Mouse (Mus musculus) c-Kit-positive CD71-positive TER-119-positive erythroid progenitor cells, embryonic 14.5 days (primary cell): ENCODE data around the gene Pfkfb3.
A peak's percentile ranks its signal among the peaks of the same experiment; 100 is the strongest.

Source experiments
- DNase-seq: peaks from one replicate; pipeline ENCODE4 v3.0.0-alpha.2; 2013; ENCODE audit warnings: low spot score

The Pfkfb3 gene

GRCm38 (mm10) chr2:11501301-11502254 lies 52.3 kb downstream of the Pfkfb3 start:
- DNase-seq: peak; percentile 45

DNA sequence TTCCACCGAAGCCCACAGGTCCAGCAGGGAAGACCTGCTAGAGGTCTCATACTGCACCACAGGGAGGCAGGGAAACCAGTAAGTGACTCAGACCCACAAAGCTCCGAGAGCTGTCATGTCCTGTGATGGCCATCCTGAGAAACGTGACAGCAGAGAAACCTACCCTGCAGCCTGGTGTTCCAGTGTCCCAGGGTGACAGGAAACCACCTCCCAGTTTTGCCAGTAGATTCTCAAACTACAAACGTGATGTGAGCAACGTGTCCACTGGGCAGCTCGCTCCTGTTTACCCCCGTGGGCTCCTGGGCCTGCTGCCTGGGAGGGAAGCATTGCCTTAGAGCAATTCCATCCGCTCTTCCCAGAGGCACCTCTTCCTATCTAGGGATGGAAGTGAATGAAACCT lies 53.2 kb downstream of the Pfkfb3 start:
- DNase-seq: no peak

- DNase-seq: no peak
Measured at GRCm38 (mm10) chr2:11496601-11497031, 57.3 kb downstream of the Pfkfb3 start.

DNA sequence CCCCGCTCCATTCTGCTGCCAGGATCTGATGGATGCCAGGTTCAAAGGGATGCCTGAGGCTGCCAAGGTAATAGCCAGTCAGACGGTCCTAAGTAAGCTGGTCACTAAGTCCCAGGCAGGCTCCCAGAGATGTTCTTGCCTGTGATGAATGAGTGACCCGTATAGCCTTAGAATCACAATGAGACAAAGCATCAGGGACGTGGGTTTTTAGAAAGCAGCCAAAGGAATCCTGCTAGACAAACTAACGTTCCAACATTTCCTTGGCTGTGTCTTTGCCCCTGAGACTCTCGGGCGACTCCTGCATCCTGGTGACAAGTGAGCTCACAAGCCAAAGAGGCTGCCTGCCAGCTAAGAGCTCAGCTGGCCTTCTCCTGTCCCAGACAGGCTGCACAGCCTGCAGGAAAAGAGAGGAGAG lies 59.0 kb downstream of the Pfkfb3 start:
- DNase-seq: no peak

DNA sequence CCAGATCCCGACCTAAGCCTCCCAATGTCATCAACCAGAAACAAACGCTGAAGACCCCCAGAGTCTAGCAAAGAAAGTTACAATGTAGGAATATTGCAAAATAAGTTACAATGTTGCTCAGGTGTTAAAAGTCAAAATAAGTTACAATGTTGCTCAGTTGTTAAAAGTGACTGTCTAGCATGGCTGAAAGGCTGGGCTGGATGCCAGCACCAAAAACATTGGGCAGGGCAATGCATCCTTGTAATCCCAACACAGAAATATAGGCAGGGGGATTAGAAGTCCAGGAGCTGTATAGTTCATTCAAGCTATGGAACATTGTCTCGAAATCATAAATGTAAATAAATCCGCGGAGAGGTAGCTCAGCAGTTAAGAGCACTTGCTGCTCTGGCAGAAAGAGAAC lies 61.0 kb downstream of the Pfkfb3 start:
- no peak for DNase-seq

GRCm38 (mm10) chr2:11491471-11491870 lies 62.4 kb downstream of the Pfkfb3 start:
- no peak for DNase-seq

GRCm38 (mm10) chr2:11490554-11490953 lies 63.3 kb downstream of the Pfkfb3 start:
- no peak for DNase-seq

- no peak for DNase-seq
Measured at GRCm38 (mm10) chr2:11483226-11483625, 70.7 kb downstream of the Pfkfb3 start.

GRCm38 (mm10) chr2:11482364-11482763 lies 71.5 kb downstream of the Pfkfb3 start:
- no peak for DNase-seq

- DNase-seq: no peak
Measured at GRCm38 (mm10) chr2:11478960-11479359, 74.9 kb downstream of the Pfkfb3 start.

- no peak for DNase-seq
Measured at GRCm38 (mm10) chr2:11475316-11475715, 78.6 kb downstream of the Pfkfb3 start.

- no peak for DNase-seq
Measured at GRCm38 (mm10) chr2:11464661-11465099, 89.2 kb downstream of the Pfkfb3 start.

DNA sequence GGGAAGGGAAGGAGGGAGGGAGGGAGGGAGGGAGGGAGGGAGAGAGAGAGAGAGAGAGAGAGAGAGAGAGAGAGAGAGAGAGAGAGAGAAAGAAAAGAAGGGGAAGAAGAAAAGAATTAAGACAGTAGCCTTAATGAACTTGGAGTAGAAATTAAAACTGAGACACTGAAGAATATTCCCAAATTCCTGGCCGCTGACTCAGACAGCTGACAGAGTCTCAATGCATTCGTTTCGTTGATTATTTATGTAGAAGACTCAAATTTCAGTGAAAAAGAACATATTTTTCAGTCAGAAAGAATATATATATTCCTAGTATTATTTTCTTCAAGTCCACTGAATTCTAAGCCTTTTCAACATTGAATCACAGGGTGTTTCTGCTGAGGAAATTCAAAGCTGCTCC lies 92.9 kb downstream of the Pfkfb3 start:
- no peak for DNase-seq

- DNase-seq: no peak
Measured at GRCm38 (mm10) chr2:11458494-11458893, 95.4 kb downstream of the Pfkfb3 start.

DNA sequence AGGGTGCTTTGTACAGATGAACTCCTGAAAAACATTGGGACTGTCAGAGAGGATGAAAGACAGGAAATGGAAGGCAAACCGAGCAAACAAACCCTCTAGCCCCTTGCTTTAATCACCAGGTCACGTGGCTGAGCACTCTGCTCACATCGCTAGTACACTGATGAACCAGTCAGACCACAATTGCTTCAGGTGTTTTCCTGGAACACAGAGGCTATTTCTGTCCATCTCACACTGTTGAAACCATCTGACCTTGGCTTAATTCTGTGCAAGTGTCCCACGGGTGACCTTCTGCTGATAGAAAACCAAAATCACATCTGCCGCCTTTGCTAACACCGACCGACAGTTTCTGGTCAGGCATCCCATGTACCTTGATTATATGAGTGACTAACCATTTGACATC lies 96.0 kb downstream of the Pfkfb3 start:
- DNase-seq: no peak

DNA sequence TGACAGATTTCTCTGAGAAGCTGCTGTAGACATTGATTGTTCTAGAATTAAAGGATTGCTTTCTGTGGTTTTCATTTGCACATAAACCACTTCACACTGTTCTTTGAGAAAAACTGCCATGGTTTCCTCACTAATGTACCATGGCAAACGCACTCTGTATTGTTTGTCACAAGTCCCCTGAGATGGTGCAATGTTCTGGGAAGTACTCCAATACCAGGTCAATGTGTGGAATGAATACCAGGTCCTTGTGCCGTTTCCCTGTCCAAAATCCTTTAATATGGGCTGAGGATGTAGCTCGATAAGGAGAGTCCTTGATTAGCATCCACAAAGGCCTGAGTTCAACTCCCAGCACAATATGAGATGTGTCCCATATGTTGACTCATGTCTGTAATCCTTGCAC lies 105.2 kb downstream of the Pfkfb3 start:
- DNase-seq: no peak

- no peak for DNase-seq
Measured at GRCm38 (mm10) chr2:11447865-11448264, 106.0 kb downstream of the Pfkfb3 start.

DNA sequence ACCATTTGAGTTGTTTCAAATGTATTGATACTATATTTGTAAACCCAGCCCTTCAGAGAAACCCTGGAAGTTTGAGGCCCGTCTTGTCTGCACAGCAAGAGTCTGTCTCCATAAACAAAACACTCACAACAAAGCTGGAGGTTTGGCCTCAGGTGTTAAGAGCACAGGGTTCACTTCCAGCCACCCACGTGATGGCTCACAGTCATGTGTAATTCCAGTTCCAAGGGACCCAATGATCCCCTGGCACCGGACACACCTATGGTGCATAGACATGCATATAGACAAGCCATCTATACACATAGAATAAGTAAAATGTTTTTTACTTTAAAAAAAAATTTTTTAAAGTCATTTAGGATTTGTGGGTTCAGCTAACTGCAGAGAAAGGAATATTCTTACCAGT lies 108.2 kb downstream of the Pfkfb3 start:
- no peak for DNase-seq

- DNase-seq: no peak
Measured at GRCm38 (mm10) chr2:11441864-11442263, 112.0 kb downstream of the Pfkfb3 start.

GRCm38 (mm10) chr2:11438231-11438954 lies 115.5 kb downstream of the Pfkfb3 start:
- no peak for DNase-seq

GRCm38 (mm10) chr2:11436353-11436752 lies 117.5 kb downstream of the Pfkfb3 start:
- no peak for DNase-seq

- DNase-seq: no peak
Measured at GRCm38 (mm10) chr2:11433353-11433752, 120.5 kb downstream of the Pfkfb3 start.

DNA sequence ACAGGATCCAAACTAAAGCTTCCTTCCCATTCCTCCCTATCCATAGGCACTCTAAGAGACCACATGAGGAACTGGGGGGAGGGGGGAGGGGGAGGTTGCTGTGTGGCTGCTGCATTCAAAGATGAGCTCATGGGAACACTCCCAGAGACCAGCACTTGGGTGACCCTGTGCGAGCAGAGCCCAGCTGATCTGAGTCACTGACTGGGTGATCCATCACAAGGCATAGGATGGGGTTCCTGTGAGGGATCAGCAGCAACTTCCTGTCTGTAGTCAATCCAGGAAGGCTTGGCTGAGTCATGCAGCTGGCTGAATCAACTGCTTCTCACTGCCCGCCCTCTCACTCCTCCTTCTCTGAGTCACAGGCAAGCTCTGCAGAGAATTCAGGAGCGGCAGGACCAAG lies 124.3 kb downstream of the Pfkfb3 start:
- DNase-seq: peak; percentile 8
